Mouse (Mus musculus) splenic B cell, adult 2 months (primary cell): ENCODE results near the gene Pnkd.
"Not testable (repeated sequence)": the region's sequence is repeated elsewhere in the genome, so short reads cannot be mapped to it uniquely, and the experiment has no call there.

Experiments used
- DNase-seq: peaks from one replicate; pipeline ENCODE4 v3.0.0-alpha.2; 2011; ENCODE audit warnings: low read depth, low spot score
- H3K27me3 ChIP-seq: 2 replicates; pipeline ENCODE4 v1.6.1; 2012; ENCODE audit warnings: mild to moderate bottlenecking, low read length, moderate library complexity, mixed read lengths; ENCODE audit not compliant: control insufficient read depth, poor library complexity, insufficient read depth, severe bottlenecking
- H3K36me3 ChIP-seq: 2 replicates; pipeline ENCODE4 v1.6.1; 2012; ENCODE audit warnings: mild to moderate bottlenecking, low read length, moderate library complexity, mixed read lengths; ENCODE audit not compliant: control insufficient read depth, poor library complexity, insufficient read depth, severe bottlenecking

Gene Pnkd

DNA sequence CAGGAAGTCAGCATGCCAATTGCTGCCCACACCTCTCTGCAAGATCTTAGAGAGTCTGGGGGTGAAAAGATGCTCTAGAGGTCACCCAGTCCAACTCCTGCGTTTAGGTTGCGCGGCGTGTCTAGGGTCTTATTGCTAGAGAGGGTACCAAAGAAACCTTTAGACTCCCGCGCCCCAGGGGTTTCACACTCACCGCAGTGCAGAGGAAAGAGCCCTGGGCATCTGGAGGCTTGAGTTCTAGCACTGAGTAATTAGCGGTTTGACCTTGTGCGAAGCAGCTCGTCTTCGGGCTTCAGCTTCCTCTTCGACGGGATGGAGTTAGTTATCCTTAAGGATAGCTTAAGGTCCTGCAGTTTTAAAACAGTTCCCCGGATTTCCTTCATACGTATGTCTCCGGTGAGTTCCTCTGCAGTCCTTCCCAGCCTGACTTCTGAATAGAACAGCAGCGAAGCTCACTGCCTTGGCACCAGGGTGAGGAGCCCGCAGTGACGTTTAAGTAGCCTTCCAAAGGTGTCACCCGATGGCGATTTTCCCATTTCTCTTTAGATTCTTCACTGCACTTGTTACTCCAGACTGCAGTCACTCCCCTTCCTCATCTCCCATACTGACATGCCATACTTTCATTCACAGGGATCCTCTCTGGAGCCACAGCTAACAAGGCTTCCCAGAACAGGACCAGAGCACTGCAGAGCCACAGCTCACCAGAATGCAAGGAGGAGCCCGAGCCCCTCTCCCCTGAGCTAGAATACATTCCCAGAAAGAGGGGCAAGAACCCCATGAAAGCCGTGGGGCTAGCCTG is 681 bp downstream of the Pnkd start:
- Histone ChIP-seq H3K36me3 (peaks cover 4% of the 10 kb centered on the region), H3K27me3 (no peaks in the 10 kb centered on the region)
- no peak for DNase-seq

DNA sequence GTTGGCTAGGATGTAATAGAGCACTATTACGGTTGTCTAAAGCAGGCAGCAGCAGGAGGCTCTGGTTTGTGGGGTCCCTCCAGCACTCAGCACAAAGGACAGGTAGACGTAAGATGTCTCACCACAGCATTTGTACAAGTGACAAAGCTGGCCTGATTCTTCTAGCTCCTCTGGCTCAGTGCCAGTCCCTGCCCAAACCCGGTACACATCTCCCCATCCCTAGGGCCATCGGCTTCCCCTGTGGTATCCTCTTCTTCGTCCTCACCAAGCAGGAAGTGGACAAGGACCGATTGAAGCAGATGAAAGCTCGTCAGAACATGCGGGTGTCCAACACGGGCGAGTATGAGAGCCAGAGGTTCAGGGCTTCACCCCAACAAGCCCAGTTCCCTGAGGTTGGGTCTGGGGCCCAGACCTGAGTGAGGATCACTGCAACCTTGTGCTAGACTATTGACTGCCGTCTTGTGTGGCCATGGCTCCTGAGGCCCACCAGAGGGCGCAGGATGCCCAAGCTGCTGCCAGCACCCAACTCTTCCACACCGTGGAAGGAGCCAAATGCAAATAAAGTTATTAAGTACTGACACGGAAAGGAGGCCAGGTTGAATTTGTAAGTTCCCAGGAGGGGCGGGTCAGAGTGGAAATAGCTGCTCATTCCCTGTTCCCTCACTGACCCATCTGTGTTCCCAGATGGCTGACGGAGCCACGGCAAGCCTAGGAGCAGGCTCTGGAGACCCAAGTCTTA is 2.3 kb downstream of the Pnkd start:
- not testable (repeated sequence) for H3K27me3 ChIP-seq, H3K36me3 ChIP-seq
- peak; percentile 30 for DNase-seq

DNA sequence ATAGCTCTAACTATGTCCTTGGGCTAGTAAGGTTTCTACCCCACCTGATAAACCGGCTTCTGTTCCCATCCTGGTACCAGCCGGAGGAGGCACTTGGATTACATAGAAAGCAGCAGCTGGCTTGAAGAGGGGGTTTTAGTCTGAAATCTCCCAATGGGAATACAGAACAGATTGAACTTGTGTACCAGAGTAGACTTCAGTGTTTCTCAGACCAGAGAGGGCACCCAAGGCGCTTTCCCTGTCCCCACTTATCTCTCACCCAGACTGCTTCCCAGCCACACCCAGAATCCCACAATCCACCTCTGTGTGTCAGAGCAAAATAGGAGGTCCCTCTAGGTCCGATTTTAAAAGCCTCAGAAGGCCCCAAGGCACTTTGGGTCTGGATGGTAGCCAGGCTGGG is 3.6 kb downstream of the Pnkd start:
- no peak for DNase-seq
- Histone ChIP-seq H3K27me3 (no peaks in the 10 kb centered on the region), H3K36me3 (peaks cover 2% of the 10 kb centered on the region; the same call in 1 of the 2 replicates)

DNA sequence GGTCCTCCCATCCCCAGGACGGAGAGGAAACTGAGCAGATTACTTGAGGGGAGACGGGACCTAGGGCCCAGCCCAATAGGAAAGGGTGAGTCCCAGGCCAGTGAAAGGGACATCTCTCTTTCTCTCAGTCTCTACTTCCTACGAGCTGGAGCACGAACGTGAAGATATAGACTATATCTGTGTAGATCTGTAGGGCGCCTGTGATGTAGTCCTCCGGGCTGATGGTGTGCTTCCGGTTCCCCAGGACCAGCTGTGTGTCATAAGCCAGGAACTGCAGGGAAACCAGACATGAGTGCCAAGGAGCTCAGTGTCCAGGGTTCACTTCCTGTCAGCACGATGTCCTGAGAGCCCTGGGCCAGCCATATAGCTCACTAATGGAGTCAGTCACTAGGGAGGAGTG is 4.5 kb downstream of the Pnkd start:
- Histone ChIP-seq H3K36me3 (peaks cover 2% of the 10 kb centered on the region; the same call in 1 of the 2 replicates), H3K27me3 (no peaks in the 10 kb centered on the region)
- no peak for DNase-seq

DNA sequence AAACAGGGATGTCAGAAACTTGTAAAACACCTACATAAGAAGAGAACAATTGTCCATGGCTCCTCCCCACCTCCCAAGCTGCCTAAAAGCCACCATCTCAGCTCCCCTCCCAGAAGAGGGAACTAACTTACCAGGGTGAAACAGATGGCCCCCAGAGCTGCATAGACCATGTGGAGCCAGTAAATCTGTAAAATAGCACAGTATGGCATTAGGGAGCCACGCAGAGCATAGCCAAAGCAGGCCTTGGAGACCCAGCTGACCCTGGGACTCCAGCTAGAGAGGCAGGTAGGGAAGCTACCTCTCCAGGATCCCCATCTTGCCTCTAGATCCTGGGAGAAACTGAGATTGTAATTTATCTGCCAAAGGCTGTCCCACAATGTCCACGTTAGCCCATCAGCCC is 5.0 kb downstream of the Pnkd start:
- Histone ChIP-seq H3K36me3 (peaks cover 2% of the 10 kb centered on the region; the same call in 1 of the 2 replicates), H3K27me3 (no peaks in the 10 kb centered on the region)
- no peak for DNase-seq

DNA sequence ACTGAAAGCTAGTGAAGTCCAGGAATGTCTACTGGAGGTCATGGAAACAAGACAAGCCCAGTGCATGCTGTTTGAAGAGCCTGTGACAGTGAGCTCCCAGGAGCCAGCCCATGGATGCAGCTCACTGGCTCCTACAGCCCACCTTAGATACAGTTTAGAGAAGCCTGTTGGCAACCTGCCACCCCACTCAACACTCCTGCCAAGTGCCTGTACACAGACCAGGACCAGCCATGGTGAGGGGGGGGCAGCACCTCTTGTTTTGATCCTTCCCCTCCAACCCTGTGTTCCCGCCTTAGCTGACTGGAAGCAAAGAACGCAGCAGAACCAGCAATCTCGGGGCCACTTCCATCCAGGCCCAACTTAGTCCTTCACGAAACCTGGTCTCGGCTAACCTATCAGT is 5.4 kb downstream of the Pnkd start:
- no peaks in the 10 kb centered on the region for H3K27me3 ChIP-seq
- peaks cover 2% of the 10 kb centered on the region; the same call in 1 of the 2 replicates for H3K36me3 ChIP-seq
- DNase-seq, result no peak

DNA sequence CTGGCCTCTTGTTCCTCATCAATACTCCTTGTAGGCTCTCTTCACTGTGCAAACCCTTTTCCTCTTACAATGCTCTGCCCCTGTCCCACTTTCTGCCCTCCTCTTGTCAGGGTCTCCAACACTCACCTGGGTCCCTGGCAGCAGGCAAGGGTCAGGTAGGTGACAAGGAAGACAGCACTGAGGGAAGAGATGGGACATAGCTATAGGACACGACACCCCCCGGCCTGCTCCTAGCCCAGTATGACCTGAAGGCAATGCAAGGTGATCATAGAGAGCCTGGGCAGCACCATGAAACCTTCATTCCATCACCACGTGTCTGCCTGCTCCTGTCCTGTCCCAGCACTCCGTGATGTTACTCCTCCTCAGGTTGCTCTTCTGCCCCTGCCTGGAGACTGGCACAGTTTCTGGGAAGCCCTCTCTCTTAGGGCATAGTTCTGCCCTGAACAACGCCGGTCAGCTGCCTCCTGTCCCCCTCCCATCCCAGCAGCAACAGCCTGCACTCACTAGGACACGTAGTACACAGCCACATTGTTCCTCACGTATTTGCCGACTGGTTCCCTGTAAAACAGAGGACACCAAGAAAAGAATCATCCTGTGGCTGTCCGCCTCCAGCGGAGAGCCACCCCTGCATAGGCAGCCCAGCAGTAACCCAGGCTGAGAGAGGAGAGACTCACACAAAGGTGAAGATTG is 7.7 kb downstream of the Pnkd start:
- H3K27me3 ChIP-seq, result no peaks in the 10 kb centered on the region
- H3K36me3 ChIP-seq, result peaks cover 2% of the 10 kb centered on the region; the same call in 1 of the 2 replicates
- no peak for DNase-seq

DNA sequence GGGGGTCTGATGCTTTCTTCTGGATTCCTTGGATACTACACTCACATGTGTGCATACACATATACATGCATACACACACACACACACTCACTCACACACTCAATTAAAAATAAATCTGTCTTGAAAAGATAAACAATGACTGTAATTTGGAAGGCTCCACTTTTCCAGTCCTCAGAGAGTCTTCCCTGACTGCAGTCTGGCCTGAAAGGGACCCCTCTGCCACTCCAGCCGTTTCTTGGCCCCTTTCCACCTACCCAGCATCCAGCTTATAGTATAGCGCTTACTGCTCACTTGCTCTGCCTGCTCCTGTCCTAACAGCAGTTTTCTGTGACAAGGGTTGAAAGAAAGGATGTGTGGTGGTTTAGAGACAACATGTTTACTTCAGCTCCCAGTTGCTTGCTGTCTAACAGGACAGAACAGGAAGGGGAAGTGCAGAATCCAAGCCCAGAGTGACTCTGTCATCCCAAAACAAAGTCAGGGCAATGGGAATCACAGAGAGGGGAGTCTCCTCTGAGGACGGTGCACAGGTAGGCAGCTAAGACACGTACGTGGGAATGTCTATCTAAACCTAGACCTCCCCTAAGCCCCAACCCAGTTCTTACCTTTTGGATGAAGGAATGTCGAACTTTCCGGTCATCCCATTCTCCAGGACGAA is 8.7 kb downstream of the Pnkd start:
- Histone ChIP-seq H3K36me3 (peaks cover 2% of the 10 kb centered on the region; the same call in 1 of the 2 replicates), H3K27me3 (no peaks in the 10 kb centered on the region)
- DNase-seq, result no peak

DNA sequence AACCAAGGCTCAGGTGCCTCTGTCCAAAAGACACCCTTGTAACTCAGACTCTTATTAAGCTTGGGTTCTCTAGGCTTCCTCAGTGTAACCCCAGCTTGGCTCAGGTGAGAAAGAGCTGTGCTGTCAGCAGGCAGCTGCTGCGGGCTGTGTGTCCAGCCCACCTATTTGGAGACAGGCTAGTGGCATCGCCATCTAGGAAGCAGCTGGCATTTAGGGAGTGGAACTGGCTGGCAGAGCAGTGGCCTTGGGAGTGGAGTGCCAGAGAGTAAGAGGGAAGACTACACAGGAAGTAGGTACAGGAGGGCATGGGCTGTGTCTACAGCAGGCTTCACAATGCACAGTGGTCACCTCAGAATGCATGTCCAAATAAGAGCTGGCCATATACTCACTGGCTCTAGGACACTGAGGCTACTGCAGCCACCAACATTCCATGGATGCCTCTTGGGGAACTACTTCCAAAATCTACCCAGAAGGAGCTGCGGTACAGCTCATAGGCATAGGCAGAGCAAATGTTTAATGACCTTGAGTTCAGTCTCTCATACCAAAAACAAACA is 9.4 kb downstream of the Pnkd start:
- no peak for DNase-seq
- no peaks in the 10 kb centered on the region for H3K27me3 ChIP-seq
- peaks cover 2% of the 10 kb centered on the region; the same call in 1 of the 2 replicates for H3K36me3 ChIP-seq

DNA sequence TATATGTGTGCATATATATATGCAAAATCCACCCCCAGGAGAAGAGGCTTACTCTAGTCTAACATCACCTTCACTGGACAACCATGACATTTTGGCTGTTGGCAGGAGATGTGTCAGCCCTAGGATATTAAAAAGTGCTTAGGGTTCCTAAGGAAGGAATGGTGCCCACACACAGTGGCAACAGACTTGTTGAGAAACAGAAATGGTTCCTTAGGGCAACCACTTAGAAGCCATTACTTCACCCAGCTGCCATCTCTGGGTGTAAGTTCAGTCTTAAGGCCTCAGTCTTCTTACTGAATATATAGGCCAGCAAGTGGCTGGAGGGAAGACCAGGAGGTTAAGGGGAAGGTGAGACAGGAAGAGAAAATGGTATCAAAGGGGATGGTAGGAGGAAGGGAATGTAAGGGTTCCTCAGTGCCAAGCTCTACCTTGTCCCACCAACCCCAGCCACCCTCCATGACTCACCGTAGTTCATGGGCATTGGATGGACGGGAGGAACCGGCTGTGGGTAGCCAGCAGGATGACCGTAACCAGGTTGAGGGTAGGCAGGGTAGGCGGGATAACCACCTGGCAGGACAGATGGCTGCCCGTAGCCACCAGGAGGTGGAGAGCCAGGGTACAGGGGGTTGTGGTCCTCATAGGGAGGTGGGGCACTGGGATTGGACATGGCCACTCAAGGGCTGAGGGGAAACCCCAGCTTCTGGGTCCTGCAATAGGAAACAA is 10.2 kb downstream of the Pnkd start:
- DNase-seq, result no peak
- H3K36me3 ChIP-seq, result peaks cover 2% of the 10 kb centered on the region; the same call in 1 of the 2 replicates
- no peaks in the 10 kb centered on the region for H3K27me3 ChIP-seq

DNA sequence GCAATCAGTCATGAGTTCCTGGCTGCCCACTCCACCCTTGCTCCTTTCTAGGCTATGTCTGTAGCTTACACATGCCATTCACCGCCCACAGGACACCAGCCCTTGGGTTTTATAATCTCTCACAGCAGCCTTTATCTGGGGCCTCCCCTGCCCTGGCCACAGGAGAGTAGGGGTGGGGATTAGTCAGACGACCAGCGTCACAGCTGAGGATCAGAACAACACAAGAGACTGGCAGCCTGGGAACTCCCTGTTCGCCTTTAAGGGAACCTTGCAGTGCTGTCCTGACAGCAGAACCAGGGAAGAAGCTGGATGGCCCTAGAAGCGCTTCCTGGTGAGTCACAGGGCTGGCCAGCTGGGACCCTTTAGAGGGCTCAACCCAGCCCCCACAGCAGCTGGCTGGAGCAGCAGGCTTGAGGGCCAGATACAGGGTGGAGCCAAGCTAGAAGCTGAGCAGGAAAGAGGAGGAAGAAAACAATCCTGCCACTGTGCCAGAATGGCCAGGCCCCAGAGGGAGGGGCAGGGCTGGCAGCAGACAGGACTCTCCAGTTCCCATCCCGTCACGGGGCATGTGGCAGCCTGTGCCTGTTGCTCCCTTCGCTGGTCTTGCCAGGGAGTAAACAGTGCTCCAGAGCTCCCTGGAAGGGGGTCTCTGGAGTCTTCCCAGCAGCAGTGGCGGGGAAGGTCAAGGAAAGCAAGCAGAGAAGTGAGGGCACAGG is 10.9 kb downstream of the Pnkd start:
- Histone ChIP-seq H3K27me3 (no peaks in the 10 kb centered on the region), H3K36me3 (no peaks in the 10 kb centered on the region; the same call in 1 of the 2 replicates)
- DNase-seq, result peak; percentile 19

DNA sequence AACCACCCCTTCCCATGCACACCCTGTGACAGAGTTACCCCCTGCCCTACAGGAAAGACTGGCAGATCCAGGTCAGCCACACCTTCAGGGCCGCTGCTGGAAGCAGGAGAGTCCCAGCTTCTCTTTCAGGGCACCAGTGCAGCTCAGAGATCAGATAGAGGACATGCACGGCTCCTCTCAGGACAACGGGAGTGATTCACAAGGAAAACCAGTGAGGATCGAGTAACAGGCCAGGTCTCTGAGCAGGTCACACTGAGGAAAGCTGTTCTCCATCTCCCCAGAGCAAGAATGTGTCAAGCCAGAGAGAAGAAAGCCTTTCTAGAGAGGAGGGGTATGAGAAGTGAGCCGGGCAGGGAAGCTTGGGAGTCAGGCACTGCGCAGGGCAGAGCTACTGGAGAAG is 11.7 kb downstream of the Pnkd start:
- DNase-seq, result no peak
- Histone ChIP-seq H3K27me3 (no peaks in the 10 kb centered on the region), H3K36me3 (no peaks in the 10 kb centered on the region; the same call in 1 of the 2 replicates)

DNA sequence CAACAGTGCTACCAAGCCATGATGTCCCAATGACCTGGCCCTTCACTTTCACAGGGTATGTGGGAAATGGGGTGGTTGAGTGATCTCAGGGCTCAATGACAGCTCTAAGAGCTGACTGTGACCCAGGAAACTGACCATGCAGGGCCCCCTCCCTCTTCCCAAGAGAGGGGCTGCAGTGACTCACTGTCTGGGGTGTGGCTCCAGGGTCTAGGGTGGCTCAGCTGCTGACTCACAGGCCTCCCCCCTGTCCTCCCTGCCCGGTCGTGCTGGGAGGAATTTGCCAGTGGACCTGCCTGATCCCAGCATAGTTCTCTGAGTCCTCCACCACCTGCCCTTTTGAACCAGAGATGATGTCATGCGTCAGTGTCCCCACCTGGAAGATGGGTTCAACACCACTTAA is 12.5 kb downstream of the Pnkd start:
- no peaks in the 10 kb centered on the region; the same call in 1 of the 2 replicates for H3K36me3 ChIP-seq
- no peak for DNase-seq

More for the DNA sequence above, 12.5 kb downstream of the Pnkd start:
- no peaks in the 10 kb centered on the region for H3K27me3 ChIP-seq
